Mouse (Mus musculus) liver, embryonic 15.5 days (tissue): Measurements from ENCODE around the gene Pdcd6ip. TPM values are rescaled to one million over a fixed set of nuclear protein-coding genes. Genes with fewer than 3 reads are reported as not detected.
A peak's percentile ranks its signal among the peaks of the same experiment; 100 is the strongest.
"Not testable (repeated sequence)": the region's sequence is repeated elsewhere in the genome, so short reads cannot be mapped to it uniquely, and the experiment has no call there.

Source experiments
- ATAC-seq: fragments of 200-750 bp; cut with Nextera tagmentation; 2 replicates; pipeline ENCODE4 v1.8.0; 2017; ENCODE audit warnings: moderate number of reproducible peaks, mild to moderate bottlenecking, moderate library complexity; ENCODE audit not compliant: insufficient read depth
- H3K27ac ChIP-seq: fragments of 300-500 bp; sonication (generic); replicated peaks from 2 replicates; pipeline ENCODE4 v1.5.1; 2015; ENCODE audit warnings: mild to moderate bottlenecking, inconsistent platforms
- H3K27me3 ChIP-seq: fragments of 300-500 bp; sonication (generic); 2 replicates; pipeline ENCODE4 v1.6.1; 2015; ENCODE audit warnings: mild to moderate bottlenecking, inconsistent platforms
- H3K36me3 ChIP-seq: fragments of 300-500 bp; sonication (generic); replicated peaks from 2 replicates; pipeline ENCODE4 v1.6.1; 2015; ENCODE audit warnings: moderate library complexity, mild to moderate bottlenecking, inconsistent platforms
- H3K4me1 ChIP-seq: fragments of 300-500 bp; sonication (generic); replicated peaks from 2 replicates; pipeline ENCODE4 v1.6.1; 2015; ENCODE audit warnings: inconsistent platforms
- H3K4me2 ChIP-seq: fragments of 300-500 bp; sonication (generic); 2 replicates; pipeline ENCODE4 v1.6.1; 2015; ENCODE audit warnings: moderate library complexity, mild to moderate bottlenecking, inconsistent platforms
- H3K4me3 ChIP-seq: fragments of 300-500 bp; sonication (generic); replicated peaks from 2 replicates; pipeline ENCODE4 v1.5.1; 2015; ENCODE audit warnings: mild to moderate bottlenecking, inconsistent platforms
- H3K9ac ChIP-seq: fragments of 300-500 bp; sonication (generic); 2 replicates; pipeline ENCODE4 v1.6.1; 2015; ENCODE audit warnings: moderate library complexity, mild to moderate bottlenecking, inconsistent platforms
- H3K9me3 ChIP-seq: fragments of 300-500 bp; sonication (generic); replicated peaks from 2 replicates; pipeline ENCODE4 v1.6.1; 2016; ENCODE audit warnings: inconsistent platforms
- WGBS: fragments of 180-500 bp; shearing (Covaris S2); methylation state at CpG from one replicate; pipeline ENCODE4 v1.1.7; 2015; ENCODE audit warnings: mixed read lengths; ENCODE audit not compliant: insufficient replicate concordance; 5-methylcytosine and 5-hydroxymethylcytosine counted together
- polyA plus RNA-seq: library from polyadenylated mRNA; unstranded; fragments of >200 nt; fragmentation: Nextera tagmentation; extraction: Ambion mirVana; gene quantifications from 2 replicates; pipeline ENCODE4 v1.2.1, GENCODE M21; 2015

Pdcd6ip gene
- polyA plus RNA-seq, 1 experiment from 2014 or later = 39.5 TPM

DNA sequence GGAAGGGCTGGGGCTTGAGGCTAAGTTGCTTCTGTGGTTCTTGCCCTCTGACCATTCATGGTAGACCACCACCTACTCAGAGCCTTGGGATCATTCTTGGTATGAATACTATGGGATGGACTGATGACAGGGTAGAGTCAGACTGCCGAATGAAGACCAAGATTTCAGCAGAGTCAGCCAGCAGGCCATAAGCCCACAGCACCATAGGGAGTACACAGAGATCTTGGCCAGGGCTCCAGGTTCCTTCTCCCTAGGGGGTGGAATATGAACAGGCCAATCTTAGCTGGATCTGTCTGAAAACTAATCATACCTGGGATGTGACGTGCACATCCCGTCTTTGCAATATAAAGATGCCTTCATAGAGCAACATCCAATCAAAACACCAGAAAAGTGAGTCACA, 23.5 kb upstream of the Pdcd6ip start:
- Histone ChIP-seq H3K9ac (no peak overlapping the region), H3K4me1 (no peaks in the 10 kb centered on the region), H3K4me2 (no peak overlapping the region), H3K4me3 (no peak overlapping the region), H3K27ac (no peak overlapping the region), H3K27me3 (no peaks in the 10 kb centered on the region), H3K36me3 (no peaks in the 10 kb centered on the region), H3K9me3 (no peaks in the 10 kb centered on the region)
- ATAC-seq = no peak
- WGBS = 66% methylated on average over 3 of the region's 3 CpGs

DNA sequence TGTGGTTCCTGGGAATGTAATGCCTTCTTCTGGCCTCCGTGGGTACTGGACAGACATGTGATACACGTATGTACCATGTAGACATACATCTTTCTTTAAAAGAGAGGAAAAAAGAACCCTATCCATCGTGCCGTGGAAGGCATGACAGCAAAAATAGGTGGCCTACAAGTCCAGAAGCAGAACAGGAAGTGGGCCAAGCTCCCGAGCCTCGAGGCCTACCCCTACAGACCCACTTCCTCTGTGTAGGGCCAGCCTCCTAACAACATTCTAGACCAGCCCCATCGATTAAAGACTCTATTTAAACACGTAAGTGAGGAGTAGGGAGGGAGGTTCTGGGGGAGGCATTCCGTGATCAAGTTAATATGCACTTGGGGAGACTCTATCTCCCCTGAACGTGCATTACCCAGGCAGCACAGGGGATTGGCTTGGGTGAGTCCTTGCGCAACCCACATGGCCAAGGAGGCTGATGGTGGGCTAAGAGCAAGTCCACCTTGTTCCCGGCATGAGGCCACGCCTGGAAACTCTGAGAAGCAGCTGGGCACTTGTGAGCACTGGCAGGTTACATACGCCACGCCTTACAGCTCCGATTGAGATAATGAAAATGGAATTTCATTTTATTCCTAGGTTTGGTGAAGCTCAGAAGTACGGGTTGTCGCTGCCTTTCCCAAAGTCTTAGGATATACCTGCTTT, 19.1 kb upstream of the Pdcd6ip start:
- no peak for ATAC-seq
- Histone ChIP-seq H3K4me3 (no peak overlapping the region), H3K4me2 (no peak overlapping the region), H3K9ac (no peak overlapping the region), H3K4me1 (no peaks in the 10 kb centered on the region), H3K36me3 (no peaks in the 10 kb centered on the region), H3K27ac (no peak overlapping the region), H3K27me3 (no peaks in the 10 kb centered on the region), H3K9me3 (no peaks in the 10 kb centered on the region)
- WGBS = 62% methylated on average over 18 of the region's 18 CpGs

DNA sequence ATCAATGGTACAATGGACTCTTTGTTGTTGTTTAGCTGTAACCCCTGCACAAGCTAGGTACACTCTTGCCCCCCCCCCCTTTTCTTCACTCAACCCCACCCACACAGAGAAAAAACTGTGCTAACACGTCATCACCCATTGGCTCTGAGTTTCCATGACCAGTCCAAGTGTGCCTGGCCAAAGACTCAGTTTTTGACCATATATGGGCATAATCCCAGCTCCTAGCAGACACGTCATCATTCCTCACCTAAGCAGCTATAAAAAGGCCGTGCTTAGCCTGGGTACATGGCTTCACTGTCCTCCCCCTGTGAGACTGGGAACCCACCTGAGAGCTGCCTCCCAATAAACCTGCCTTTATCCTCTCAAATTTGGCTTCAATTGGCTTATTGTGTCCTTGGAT, 18.1 kb upstream of the Pdcd6ip start:
- Histone ChIP-seq H3K4me3 (no peak overlapping the region), H3K36me3 (no peaks in the 10 kb centered on the region), H3K27me3 (no peaks in the 10 kb centered on the region), H3K4me2 (no peak overlapping the region), H3K9me3 (no peaks in the 10 kb centered on the region), H3K4me1 (no peaks in the 10 kb centered on the region), H3K9ac (no peak overlapping the region), H3K27ac (no peak overlapping the region)
- ATAC-seq = no peak
- 62% methylated on average over 3 of the region's 3 CpGs for WGBS

- 61% methylated on average over 5 of the region's 5 CpGs for WGBS
Measured at GRCm38 (mm10) chr9:113725609-113726008, 17.6 kb upstream of the Pdcd6ip start.

GRCm38 (mm10) chr9:113724646-113725045, 16.6 kb upstream of the Pdcd6ip start:
- ATAC-seq = no peak
- no peaks in the 10 kb centered on the region for H3K4me1 ChIP-seq
- WGBS = 63% methylated on average over 15 of the region's 15 CpGs
- H3K4me3 ChIP-seq = no peak overlapping the region
- H3K27ac ChIP-seq = no peak overlapping the region
- no peak overlapping the region for H3K9ac ChIP-seq
- no peaks in the 10 kb centered on the region for H3K36me3 ChIP-seq
- no peaks in the 10 kb centered on the region for H3K27me3 ChIP-seq
- H3K9me3 ChIP-seq = no peaks in the 10 kb centered on the region
- no peak overlapping the region for H3K4me2 ChIP-seq

More at GRCm38 (mm10) chr9:113725609-113726008, 17.6 kb upstream of the Pdcd6ip start:
- H3K27ac ChIP-seq, H3K9me3 ChIP-seq, ATAC-seq, H3K9ac ChIP-seq, H3K4me2 ChIP-seq, H3K4me1 ChIP-seq, H3K4me3 ChIP-seq, H3K36me3 ChIP-seq, H3K27me3 ChIP-seq: not testable (repeated sequence)

DNA sequence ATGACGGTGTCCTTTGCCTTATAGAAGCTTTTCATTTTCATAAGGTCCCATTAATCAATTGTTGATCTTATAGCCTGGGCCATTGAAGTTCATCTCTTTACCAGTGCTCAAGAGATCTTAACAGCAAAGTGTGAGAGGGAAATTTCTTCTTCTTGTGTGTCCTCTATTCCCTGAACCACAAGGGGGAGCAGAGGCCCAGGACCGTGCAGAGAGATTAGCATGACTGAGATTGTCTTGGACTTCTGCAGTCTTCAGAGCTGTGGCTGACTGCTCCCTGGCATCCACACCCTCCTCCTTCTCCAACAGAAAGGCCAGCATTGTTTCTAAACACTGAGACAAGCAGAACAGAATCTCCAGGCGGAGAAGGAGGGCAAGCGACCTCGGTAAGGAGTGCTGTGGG, 11.0 kb upstream of the Pdcd6ip start:
- H3K36me3 ChIP-seq = no peaks in the 10 kb centered on the region
- H3K27ac ChIP-seq = no peak overlapping the region
- H3K9ac ChIP-seq = no peak overlapping the region
- H3K4me3 ChIP-seq = no peak overlapping the region
- no peak for ATAC-seq
- no peaks in the 10 kb centered on the region for H3K9me3 ChIP-seq
- H3K4me1 ChIP-seq = no peaks in the 10 kb centered on the region; the same call in 1 of the 2 replicates
- H3K4me2 ChIP-seq = no peak overlapping the region
- H3K27me3 ChIP-seq = no peaks in the 10 kb centered on the region
- whole genome bisulfite sequencing = 52% methylated on average over 5 of the region's 5 CpGs

- no peak overlapping the region for H3K27ac ChIP-seq
- H3K4me3 ChIP-seq = no peak overlapping the region
- H3K4me1 ChIP-seq = peaks cover 16% of the 10 kb centered on the region
- no peak overlapping the region for H3K9ac ChIP-seq
- ATAC-seq = no peak
- 0 out of 2 replicates have a peak, but pooled peaks cover 5% of the 10 kb centered on the region for H3K27me3 ChIP-seq
- 80% methylated on average over 12 of the region's 12 CpGs for WGBS
- no peaks in the 10 kb centered on the region for H3K36me3 ChIP-seq
- H3K4me2 ChIP-seq = no peak overlapping the region
- no peaks in the 10 kb centered on the region for H3K9me3 ChIP-seq
Measured at GRCm38 (mm10) chr9:113710871-113711270, 2.8 kb upstream of the Pdcd6ip start.

DNA sequence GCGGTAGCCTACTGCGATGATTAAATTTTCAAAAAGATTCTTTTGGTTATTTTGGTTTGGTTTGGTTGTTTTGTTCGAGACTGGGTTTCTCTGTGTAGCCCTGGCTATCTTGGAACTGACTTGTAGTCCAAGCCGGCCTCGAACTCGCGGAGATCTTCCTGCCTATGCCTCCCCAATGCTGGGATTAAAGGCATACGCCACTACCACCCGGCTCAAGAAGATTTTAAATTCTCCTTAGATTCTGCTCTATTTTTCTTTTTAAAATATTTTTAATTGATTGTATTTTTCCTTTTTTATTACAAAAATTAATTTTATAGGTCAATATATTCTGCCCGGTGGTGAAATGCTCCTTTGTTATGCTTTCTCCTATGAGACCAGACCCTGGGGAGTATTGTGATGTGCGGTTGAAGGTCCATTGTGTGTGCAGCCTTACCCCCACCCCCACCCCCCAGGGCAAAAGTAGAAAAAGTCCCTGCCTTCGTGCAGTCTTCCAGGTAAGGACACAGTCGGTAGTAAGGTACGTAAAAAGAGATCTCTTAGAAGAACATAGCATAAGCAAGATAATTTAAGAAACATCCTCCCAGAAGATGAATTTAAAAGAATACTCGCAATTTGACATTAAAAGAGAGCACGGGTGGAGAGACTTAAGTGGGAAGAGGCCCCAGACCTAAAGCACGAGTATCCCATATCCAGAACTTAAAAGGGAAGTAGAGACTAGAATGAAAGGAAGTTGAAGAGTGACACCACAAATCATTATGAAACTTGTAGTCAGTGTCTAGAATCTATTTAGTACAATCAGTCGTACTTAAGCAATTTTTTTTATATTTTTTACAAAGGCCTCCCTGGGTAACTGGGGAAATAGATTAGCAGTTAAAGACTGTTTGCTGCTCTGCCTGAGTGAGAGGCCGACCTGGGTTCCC, 562 bp upstream of the Pdcd6ip start:
- H3K4me1 ChIP-seq = peaks cover 37% of the 10 kb centered on the region
- H3K27ac ChIP-seq = 0 out of 2 replicates have a peak overlapping the region, but pooled peaks have one; percentile 82
- peak overlapping the region; percentile 74 for H3K4me2 ChIP-seq
- H3K9me3 ChIP-seq = no peaks in the 10 kb centered on the region
- H3K9ac ChIP-seq = peak overlapping the region; percentile 91; the same call in 1 of the 2 replicates
- ATAC-seq = 0 out of 2 replicates have a peak, but pooled peaks have one; percentile 0
- H3K36me3 ChIP-seq = 0 out of 2 replicates have a peak, but pooled peaks cover 4% of the 10 kb centered on the region
- H3K27me3 ChIP-seq = 0 out of 2 replicates have a peak, but pooled peaks cover 5% of the 10 kb centered on the region
- WGBS = 45% methylated on average over 19 of the region's 19 CpGs
- peak overlapping the region; percentile 87 for H3K4me3 ChIP-seq

DNA sequence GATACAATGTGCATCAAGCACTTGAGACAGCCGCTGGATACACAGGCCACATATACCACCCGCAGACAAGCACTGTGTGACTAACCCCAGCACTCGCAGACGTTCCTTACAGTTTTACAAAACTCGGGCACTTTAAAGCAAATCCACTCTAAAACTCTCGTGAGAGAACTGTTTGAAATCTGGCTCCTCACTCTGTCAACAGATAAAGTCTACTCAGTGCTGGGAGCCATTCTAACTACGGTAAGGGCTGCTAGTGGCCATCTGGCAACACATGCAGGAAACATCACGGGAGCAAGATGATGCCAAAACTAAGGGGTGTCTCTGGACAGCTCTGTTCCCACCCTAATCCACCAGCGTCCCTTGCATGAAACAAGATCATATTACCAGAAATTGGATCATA, 1.2 kb downstream of the Pdcd6ip start:
- H3K9me3 ChIP-seq = no peaks in the 10 kb centered on the region
- WGBS = 18% methylated on average over 9 of the region's 9 CpGs
- H3K36me3 ChIP-seq = 0 out of 2 replicates have a peak, but pooled peaks cover 8% of the 10 kb centered on the region
- H3K27me3 ChIP-seq = 0 out of 2 replicates have a peak, but pooled peaks cover 5% of the 10 kb centered on the region
- H3K9ac ChIP-seq = peak overlapping the region; percentile 91
- H3K4me2 ChIP-seq = peak overlapping the region; percentile 74
- ATAC-seq = no peak
- peaks cover 45% of the 10 kb centered on the region for H3K4me1 ChIP-seq
- peak overlapping the region; percentile 87 for H3K4me3 ChIP-seq
- 0 out of 2 replicates have a peak overlapping the region, but pooled peaks have one; percentile 15 for H3K27ac ChIP-seq

DNA sequence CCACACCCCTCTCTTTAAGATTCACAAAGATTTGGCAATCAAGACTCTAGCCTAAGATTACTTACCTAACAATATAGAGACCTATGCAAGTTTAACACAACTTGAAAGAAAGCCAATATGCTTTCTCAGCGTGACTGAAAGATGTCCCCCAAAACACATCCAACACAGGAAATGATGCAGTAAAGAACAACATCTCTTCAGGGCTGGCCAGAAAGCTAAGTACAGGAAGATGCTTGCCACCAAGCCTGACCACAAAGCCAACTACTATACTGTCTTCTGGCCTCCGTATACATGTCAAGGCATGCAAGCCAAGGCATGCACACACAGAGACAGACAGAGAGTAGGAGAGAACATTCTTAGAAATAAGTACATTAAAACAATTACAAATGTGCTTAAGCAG, 2.0 kb downstream of the Pdcd6ip start:
- Histone ChIP-seq H3K4me1 (peaks cover 45% of the 10 kb centered on the region), H3K9me3 (no peaks in the 10 kb centered on the region), H3K4me3 (peak overlapping the region; percentile 87), H3K27ac (no peak overlapping the region), H3K9ac (peak overlapping the region; percentile 91; the same call in 1 of the 2 replicates), H3K27me3 (0 out of 2 replicates have a peak, but pooled peaks cover 1% of the 10 kb centered on the region), H3K36me3 (0 out of 2 replicates have a peak, but pooled peaks cover 8% of the 10 kb centered on the region), H3K4me2 (peak overlapping the region; percentile 74)
- ATAC-seq = no peak
- WGBS = 16% methylated on average over 2 of the region's 2 CpGs
